Mouse (Mus musculus) left cerebral cortex, adult 9 months (tissue): ENCODE measurements around the gene Zbtb17.

Source experiments
- DNase-seq, 2 experiments: peaks; one replicate each; pipeline ENCODE4 v3.0.0; 2022; ENCODE audit warnings: low spot score in 2 of 2

Gene Zbtb17

GRCm38 (mm10) chr4:141458236-141458635, 13.8 kb downstream of the Zbtb17 start:
- no peak for DNase-seq

- no peak for DNase-seq
These were observed 14.4 kb downstream of the Zbtb17 start for GRCm38 (mm10) chr4:141458888-141459287.

DNA sequence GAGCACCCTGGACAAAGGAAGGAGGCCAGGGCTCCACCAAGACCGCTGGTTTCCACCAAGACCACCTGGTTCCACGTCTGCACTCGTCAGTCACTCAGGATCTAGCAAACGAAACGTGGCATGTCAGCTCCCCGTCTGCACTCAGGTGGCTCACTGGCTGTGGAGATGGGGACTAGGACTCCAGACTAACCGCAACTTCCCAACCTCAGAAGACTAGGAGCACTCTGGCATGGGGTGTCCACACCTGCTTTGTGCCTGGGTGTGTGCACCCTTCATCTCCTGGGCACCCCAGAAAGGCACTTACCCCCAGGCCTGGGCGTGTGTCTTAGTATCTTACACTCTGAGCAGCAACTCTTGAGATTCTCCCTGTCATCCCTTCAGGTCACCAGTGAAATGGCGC, 15.3 kb downstream of the Zbtb17 start:
- no peak for DNase-seq

GRCm38 (mm10) chr4:141460481-141460880, 16.0 kb downstream of the Zbtb17 start:
- DNase-seq = no peak

DNA sequence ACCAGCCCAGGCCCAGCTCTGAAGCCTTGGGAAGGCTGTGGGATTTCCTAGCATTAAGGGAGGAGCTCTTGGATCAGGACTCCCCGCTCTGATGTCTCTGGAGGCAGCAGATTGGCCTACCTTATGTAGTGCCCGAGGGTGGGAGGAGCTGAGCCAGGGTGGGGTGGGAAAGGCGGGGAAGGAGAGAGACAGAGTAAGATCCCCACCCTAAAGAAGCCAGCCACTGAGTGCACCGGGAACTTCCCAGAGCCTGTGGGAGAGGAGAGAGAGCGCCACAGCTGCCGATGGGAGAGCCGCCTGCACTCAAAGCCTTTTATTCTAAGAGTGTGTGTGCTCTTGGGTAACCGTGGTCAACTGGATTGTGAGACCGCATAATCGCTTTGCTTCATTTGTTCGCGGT, 16.6 kb downstream of the Zbtb17 start:
- DNase-seq = no peak

GRCm38 (mm10) chr4:141461576-141461975, 17.1 kb downstream of the Zbtb17 start:
- no peak for DNase-seq

DNA sequence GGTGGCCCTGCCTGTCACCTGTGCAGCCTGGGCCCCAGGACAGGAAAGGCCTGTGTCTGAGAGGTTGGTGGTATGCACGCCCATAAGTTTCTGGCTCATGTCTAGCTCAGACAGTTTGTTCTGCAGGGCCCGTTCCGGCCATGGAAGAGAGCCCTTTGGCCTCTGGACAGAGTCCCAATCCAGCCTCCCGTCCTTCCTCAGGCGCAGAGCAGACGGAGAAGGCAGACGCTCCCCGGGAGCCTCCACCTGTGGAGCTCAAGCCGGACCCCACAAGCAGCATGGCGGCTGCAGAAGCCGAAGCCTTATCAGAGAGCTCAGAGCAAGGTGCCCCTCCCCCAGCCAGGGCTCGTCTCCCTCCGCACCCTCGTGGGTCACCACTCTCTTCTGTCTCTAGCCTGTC, 19.0 kb downstream of the Zbtb17 start:
- no peak for DNase-seq

- no peak for DNase-seq
These were observed 20.3 kb downstream of the Zbtb17 start for GRCm38 (mm10) chr4:141464722-141465121.

GRCm38 (mm10) chr4:141465512-141466288, 21.2 kb downstream of the Zbtb17 start:
- no peak for DNase-seq

DNA sequence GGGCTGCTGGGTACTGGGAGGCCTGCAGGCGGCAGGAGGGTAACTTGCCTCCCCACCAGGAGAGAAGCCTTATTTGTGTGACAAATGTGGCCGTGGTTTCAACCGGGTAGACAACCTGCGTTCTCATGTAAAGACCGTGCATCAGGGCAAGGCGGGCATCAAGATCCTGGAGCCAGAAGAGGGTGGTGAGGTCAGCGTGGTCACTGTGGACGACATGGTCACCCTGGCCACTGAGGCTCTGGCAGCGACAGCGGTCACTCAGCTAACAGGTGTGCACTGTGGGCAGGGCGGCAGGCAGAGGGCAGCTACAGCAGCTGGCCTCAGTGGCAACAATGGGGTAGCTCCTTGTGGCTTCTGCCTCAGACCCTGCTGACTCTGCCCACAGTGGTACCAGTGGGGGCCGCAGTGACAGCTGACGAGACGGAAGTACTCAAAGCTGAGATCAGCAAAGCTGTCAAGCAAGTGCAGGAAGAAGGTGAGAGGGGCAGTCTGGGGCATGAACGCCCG, 21.9 kb downstream of the Zbtb17 start:
- no peak for DNase-seq

DNA sequence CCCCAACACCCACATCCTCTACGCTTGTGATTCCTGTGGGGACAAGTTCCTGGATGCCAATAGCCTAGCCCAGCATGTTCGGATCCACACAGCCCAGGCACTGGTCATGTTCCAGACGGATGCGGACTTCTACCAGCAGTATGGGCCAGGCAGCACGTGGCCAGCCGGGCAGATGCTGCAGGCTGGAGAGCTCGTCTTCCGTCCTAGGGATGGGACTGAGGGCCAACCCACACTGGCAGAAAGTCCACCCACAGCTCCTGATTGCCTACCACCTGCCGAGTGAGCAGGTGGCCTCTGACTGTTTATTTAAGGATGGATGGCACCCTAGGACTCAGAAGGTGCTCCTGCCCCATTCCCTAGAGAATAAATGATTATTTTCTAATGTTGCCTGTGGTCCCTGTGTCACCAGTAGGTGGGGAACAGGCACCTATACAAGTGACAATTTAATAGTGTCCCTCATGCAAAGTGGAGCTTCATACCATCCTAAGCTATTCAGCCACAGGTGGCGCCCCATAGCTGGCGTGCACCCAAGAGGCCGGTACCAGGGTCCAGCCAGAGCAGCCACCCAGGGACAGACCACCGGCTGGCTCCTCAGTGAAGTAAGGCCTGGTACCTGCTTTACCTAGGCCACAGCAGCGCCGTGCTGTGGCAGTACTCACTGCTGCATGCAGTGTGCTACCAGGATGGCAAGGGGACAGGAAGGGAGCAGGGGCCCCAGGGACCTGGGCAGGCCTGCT, 22.6 kb downstream of the Zbtb17 start:
- DNase-seq = no peak

- DNase-seq = no peak
These were observed 23.1 kb downstream of the Zbtb17 start for GRCm38 (mm10) chr4:141467581-141467927.

DNA sequence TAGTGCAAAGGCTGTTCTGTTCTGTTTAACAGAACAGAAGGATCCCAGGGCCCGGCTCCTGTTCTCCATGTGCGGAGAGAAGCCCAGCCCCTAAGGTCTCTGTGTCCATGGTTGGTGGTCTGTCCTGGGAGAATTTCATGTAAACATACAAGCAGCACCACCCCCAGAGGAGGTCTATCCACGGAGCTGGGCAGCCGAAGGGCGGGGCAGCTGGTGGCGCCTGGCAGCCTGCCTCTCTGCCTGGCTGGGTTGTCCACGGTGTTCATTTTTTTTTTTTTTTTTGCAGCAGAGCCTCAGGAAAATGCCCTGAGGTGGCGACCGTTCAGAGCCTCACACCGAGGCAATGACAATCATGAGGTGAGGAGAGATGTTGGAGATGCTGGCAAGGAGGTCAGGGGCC, 24.1 kb downstream of the Zbtb17 start:
- no peak for DNase-seq

- no peak for DNase-seq
These were observed 24.9 kb downstream of the Zbtb17 start for GRCm38 (mm10) chr4:141469343-141469742.

DNA sequence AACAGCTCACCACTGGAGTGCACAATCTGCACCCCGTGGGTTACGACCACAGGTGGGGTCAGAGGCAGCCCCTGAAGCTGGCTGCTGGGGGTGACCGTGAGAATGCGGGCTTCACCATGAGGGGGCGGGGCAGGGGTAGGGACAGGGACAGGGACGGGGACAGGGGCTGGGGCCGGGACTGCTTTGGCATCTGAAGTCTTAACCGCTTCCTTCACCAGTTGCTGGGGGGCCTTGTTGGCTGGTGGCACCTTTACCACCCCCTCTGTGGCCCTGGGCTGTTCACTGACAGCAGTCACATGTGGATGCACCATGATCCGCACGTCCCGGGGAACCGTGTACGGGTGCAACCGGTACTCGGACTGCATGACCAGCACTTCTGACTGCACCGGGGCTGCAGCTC, 27.0 kb downstream of the Zbtb17 start:
- no peak for DNase-seq

DNA sequence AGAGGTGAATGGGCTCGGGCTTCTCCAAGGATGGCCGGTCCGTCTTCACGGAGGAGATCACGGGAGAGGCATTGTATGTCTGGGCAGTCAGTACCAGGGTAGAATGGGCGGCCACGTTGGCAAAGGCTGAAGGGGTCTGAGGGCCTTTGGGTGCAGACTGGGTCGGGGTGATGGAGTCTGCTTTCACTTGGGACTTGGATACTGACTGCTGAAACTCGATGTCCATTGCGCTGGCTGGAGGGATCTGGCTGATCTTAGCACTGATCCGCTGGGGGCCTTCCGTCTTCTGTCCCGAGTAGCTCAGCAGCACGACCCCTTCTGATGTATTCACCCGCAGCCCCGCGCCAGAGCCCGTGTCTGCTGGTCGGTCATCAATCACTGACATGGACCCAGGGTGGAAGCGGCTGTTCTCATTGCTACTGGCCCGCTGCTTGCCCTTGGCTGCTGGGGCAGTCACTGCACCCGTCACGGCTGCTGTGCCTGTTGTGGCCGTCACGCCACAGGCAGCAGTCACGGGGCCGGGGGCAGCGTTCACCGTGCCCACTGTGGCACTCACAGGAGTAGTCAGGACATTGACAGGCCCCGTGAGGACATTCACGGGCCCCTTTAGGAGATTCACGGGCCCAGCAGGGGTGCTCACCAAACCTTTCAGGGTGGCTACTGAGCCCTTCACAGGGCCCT, 28.3 kb downstream of the Zbtb17 start:
- DNase-seq = no peak

- no peak for DNase-seq
These were observed 30.0 kb downstream of the Zbtb17 start for GRCm38 (mm10) chr4:141474431-141474830.

DNA sequence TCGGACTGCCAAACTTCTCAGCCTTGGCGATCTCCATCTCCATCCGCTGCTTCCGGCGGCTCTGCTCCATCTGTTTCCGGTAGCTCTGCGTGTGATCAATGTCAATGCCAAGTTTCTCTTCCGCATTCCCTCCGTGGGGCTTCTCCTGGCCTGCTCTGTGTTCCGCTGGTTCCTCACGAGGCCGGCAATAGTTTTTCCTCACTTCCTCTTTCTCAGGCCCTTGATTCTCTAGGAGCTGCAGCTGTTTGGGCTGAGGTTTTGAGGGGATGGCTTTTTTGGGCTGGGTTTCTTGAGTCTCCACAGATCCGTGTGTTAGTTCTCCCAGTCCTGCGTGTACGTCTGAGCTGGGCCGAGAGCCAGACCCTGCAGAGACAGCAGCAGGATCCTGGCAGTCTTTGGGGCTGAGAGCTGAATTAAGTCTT, 33.2 kb downstream of the Zbtb17 start:
- peak; percentile 36 to 80 for DNase-seq

DNA sequence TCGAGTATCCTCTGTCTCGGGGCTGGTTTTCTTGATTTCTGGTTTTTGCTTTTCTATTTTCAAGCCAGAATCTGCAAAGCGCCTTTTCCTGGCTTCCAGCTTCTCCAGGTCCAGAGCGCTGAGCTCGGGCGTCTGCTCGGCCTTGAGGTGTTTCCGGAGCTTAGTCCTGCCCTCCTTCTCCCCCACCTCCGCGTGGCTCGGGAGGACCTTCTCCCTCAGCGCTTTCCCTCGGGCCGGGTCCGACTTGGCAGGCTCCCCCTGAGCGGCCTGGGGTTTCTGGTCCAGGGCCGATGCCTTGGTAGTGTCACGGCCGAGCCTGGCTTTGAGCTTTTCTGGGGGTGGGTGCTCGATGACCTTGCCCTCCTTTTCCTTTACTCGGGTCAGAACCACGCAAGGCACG, 33.8 kb downstream of the Zbtb17 start:
- DNase-seq = no peak

GRCm38 (mm10) chr4:141478794-141479193, 34.3 kb downstream of the Zbtb17 start:
- no peak for DNase-seq

- DNase-seq = no peak
These were observed 35.0 kb downstream of the Zbtb17 start for GRCm38 (mm10) chr4:141479411-141479810.

GRCm38 (mm10) chr4:141484071-141484470, 39.6 kb downstream of the Zbtb17 start:
- DNase-seq = no peak

- no peak for DNase-seq
These were observed 43.1 kb downstream of the Zbtb17 start for GRCm38 (mm10) chr4:141487581-141487980.
